ENCODE assay signal across 8 mouse cellular contexts in the genomic region with DNA sequence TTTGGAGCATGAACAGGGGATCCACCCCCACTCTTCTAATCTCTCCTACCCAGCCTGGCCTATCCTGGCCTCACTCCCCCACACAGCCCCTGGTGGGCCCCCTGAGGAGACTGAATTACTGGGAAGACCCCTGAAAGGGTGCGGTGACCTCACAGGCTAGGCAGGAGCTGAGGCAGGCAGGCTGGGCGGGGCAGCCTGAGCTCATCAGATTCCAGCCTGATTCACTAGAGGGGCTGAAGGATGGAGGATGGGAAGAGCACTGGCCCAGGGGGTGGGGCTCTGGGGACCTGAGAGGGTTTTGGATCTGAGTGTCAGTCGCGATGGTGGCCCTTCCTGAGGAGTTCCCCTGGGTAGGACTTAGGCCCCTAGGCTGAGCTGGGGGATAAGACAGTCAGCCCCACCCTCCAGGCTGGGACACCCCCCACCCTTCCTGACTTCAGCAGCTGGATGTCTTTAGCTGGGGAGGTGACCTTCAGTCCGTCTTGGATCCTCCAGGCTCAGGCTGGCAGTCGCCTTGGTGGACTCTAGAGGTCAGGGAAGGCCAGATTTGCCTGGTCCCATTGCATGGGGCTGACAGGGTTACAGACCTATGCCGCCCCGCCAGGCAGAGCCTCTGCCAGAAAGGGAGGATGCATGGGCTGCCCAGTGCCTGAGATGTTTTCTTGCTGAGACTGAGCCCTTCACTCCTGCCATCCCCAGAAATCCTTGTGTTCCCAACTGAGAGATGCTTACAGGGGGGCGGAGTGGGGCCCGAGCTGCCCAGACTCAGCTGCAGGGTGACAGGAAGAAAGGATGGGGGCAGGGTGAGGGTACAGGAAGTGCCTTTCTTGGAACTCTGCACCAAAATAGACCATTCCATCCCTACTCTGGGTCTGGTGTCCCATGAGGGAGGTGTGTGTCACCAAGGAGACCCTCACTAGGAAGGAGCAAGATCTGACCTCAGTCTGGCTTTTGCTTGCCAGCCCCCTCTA. TPM values are rescaled to one million over a fixed set of nuclear protein-coding genes. Genes with fewer than 3 reads are reported as not detected.
DNase-seq lines count a peak whose midpoint lies in the region; ATAC-seq and TF ChIP-seq lines count a peak whose summit lies in the region.

No protein-coding gene starts in this region.

- H3K27ac ChIP-seq in left cerebral cortex, adult 2 months = peak overlapping the region; percentile 8
- H3K27ac ChIP-seq in embryonic facial prominence, embryonic 12.5 days = peak overlapping the region; percentile 59
- H3K27ac ChIP-seq in intestine, embryonic 15.5 days = peak overlapping the region; percentile 71
- no peak overlapping the region for H3K27ac ChIP-seq in midbrain, embryonic 15.5 days

- peak; percentile 45; the same call in 1 of the 2 replicates for ATAC-seq in embryonic facial prominence, embryonic 12.5 days (ENCODE audit: insufficient number of reproducible peaks, insufficient read depth, low FRiP score, low TSS enrichment)
- peak; percentile 51 for ATAC-seq in intestine, embryonic 15.5 days
- ATAC-seq in midbrain, embryonic 15.5 days (replicated peaks) = 0 out of 2 replicates have a peak, but pooled peaks have one; percentile 18

- no peak for TF ChIP-seq CTCF in left cerebral cortex, adult 2 months (IDR thresholded peaks at IDR 0.05)

- no peak for DNase-seq in left cerebral cortex, adult 2 months (ENCODE audit: extremely low spot score in 1 of 2, low spot score in 2 of 2)
- no peak for DNase-seq in left cerebral cortex, adult 11 months (ENCODE audit: low spot score)
- no peak for DNase-seq in layer of hippocampus, postnatal 25 days (ENCODE audit: extremely low spot score in 1 of 2, low spot score in 1 of 2)
- no peak for DNase-seq in natural killer cell, adult 2 months (ENCODE audit: low spot score in 2 of 2)
- DNase-seq in adrenal gland, adult (ENCODE audit: inconsistent age in 2 of 2, low spot score in 1 of 2) = no peak

- peak overlapping the region; percentile 25; the same call in 1 of the 2 replicates for H3K9ac ChIP-seq in embryonic facial prominence, embryonic 12.5 days
- H3K9ac ChIP-seq in intestine, embryonic 15.5 days = 0 out of 2 replicates have a peak overlapping the region, but pooled peaks have one; percentile 3
- no peak overlapping the region for H3K9ac ChIP-seq in midbrain, embryonic 15.5 days

- H3K9me3 ChIP-seq in embryonic facial prominence, embryonic 12.5 days = no peaks in the 10 kb centered on the region
- H3K9me3 ChIP-seq in intestine, embryonic 15.5 days = no peaks in the 10 kb centered on the region
- no peaks in the 10 kb centered on the region for H3K9me3 ChIP-seq in midbrain, embryonic 15.5 days

- 12% methylated on average over 10 of the region's 10 CpGs for WGBS in embryonic facial prominence, embryonic 12.5 days
- WGBS in intestine, embryonic 15.5 days = 14% methylated on average over 10 of the region's 10 CpGs
- 16% methylated on average over 10 of the region's 10 CpGs for WGBS in midbrain, embryonic 15.5 days

- H3K4me1 ChIP-seq in embryonic facial prominence, embryonic 12.5 days = peaks cover 46% of the 10 kb centered on the region
- peaks cover 38% of the 10 kb centered on the region for H3K4me1 ChIP-seq in intestine, embryonic 15.5 days (replicated peaks)
- peaks cover 11% of the 10 kb centered on the region; the same call in 1 of the 2 replicates for H3K4me1 ChIP-seq in midbrain, embryonic 15.5 days

- peak overlapping the region; percentile 10; the same call in 1 of the 2 replicates for H3K4me2 ChIP-seq in embryonic facial prominence, embryonic 12.5 days (replicated peaks)
- H3K4me2 ChIP-seq in intestine, embryonic 15.5 days (replicated peaks) = peak overlapping the region; percentile 22
- H3K4me2 ChIP-seq in midbrain, embryonic 15.5 days = no peak overlapping the region

- H3K36me3 ChIP-seq in embryonic facial prominence, embryonic 12.5 days = no peaks in the 10 kb centered on the region
- H3K36me3 ChIP-seq in intestine, embryonic 15.5 days = no peaks in the 10 kb centered on the region
- no peaks in the 10 kb centered on the region for H3K36me3 ChIP-seq in midbrain, embryonic 15.5 days (replicated peaks)

- no peak overlapping the region for H3K4me3 ChIP-seq in left cerebral cortex, adult 2 months
- H3K4me3 ChIP-seq in embryonic facial prominence, embryonic 12.5 days = no peak overlapping the region
- H3K4me3 ChIP-seq in intestine, embryonic 15.5 days (replicated peaks) = no peak overlapping the region
- H3K4me3 ChIP-seq in midbrain, embryonic 15.5 days = no peak overlapping the region

- intact Hi-C loops in left cerebral cortex, adult 2 months (cut with DNase I) = no loop called here

- 0 out of 2 replicates have a peak, but pooled peaks cover 3% of the 10 kb centered on the region for H3K27me3 ChIP-seq in embryonic facial prominence, embryonic 12.5 days
- 0 out of 2 replicates have a peak, but pooled peaks cover 5% of the 10 kb centered on the region for H3K27me3 ChIP-seq in intestine, embryonic 15.5 days (replicated peaks)
- H3K27me3 ChIP-seq in midbrain, embryonic 15.5 days (replicated peaks) = 0 out of 2 replicates have a peak, but pooled peaks cover 5% of the 10 kb centered on the region

RNA-seq across cellular contexts. Expression of gene Cd248, which starts 8.8 kb away (rescaled TPM):
- total RNA-seq in left cerebral cortex, adult 2 months (2021) = 1 to 10 TPM; 4.3 to 5.4 TPM
- polyA plus RNA-seq in embryonic facial prominence, embryonic 12.5 days (2016; fragmentation: Nextera tagmentation; extraction: Ambion mirVana) = 54.4 and 64.3 TPM in 2 replicates
- polyA plus RNA-seq in intestine, embryonic 15.5 days (2015; fragmentation: Nextera tagmentation; extraction: Ambion mirVana) = 47.7 and 48.0 TPM in 2 replicates
- polyA plus RNA-seq in midbrain, embryonic 15.5 days (2015; fragmentation: Nextera tagmentation; extraction: Ambion mirVana) = 19.7 and 24.2 TPM in 2 replicates
- total RNA-seq in layer of hippocampus, postnatal 25 days (2021) = 1 to 10 TPM; 4.3 to 5.1 TPM

RNA-seq across cellular contexts. Expression of gene Rin1, which starts 8.8 kb away (rescaled TPM):
- total RNA-seq in left cerebral cortex, adult 2 months (2021) = 10 to 100 TPM; 94.6 to 95.9 TPM
- polyA plus RNA-seq in embryonic facial prominence, embryonic 12.5 days (2016; fragmentation: Nextera tagmentation; extraction: Ambion mirVana) = 1.8 and 2.4 TPM in 2 replicates
- polyA plus RNA-seq in intestine, embryonic 15.5 days (2015; fragmentation: Nextera tagmentation; extraction: Ambion mirVana) = 2.7 and 3.9 TPM in 2 replicates
- polyA plus RNA-seq in midbrain, embryonic 15.5 days (2015; fragmentation: Nextera tagmentation; extraction: Ambion mirVana) = 0.91 and 1.6 TPM in 2 replicates
- total RNA-seq in layer of hippocampus, postnatal 25 days (2021) = 100 to 1,000 TPM; 109 to 114 TPM

RNA-seq across cellular contexts. Expression of gene Brms1, which starts 17.9 kb away (rescaled TPM):
- 10 to 100 TPM; 26.9 to 28.8 TPM for total RNA-seq in left cerebral cortex, adult 2 months (2021)
- polyA plus RNA-seq in embryonic facial prominence, embryonic 12.5 days (2016; fragmentation: Nextera tagmentation; extraction: Ambion mirVana) = 38.4 and 45.4 TPM in 2 replicates
- polyA plus RNA-seq in intestine, embryonic 15.5 days (2015; fragmentation: Nextera tagmentation; extraction: Ambion mirVana) = 37.5 and 44.7 TPM in 2 replicates
- 40.0 and 44.4 TPM in 2 replicates for polyA plus RNA-seq in midbrain, embryonic 15.5 days (2015; fragmentation: Nextera tagmentation; extraction: Ambion mirVana)
- total RNA-seq in layer of hippocampus, postnatal 25 days (2021) = 10 to 100 TPM; 19.2 to 21.4 TPM

RNA-seq across cellular contexts. Expression of gene AC124502.3, which starts 20.4 kb away (rescaled TPM):
- 1 to 10 TPM; 4.9 to 5.8 TPM for total RNA-seq in left cerebral cortex, adult 2 months (2021)
- polyA plus RNA-seq in embryonic facial prominence, embryonic 12.5 days (2016; fragmentation: Nextera tagmentation; extraction: Ambion mirVana) = 3.5 and 4.7 TPM in 2 replicates
- polyA plus RNA-seq in intestine, embryonic 15.5 days (2015; fragmentation: Nextera tagmentation; extraction: Ambion mirVana) = 2.4 and 2.8 TPM in 2 replicates
- polyA plus RNA-seq in midbrain, embryonic 15.5 days (2015; fragmentation: Nextera tagmentation; extraction: Ambion mirVana) = 3.6 and 4.2 TPM in 2 replicates
- 1 to 10 TPM; 5.0 to 5.3 TPM for total RNA-seq in layer of hippocampus, postnatal 25 days (2021)

RNA-seq across cellular contexts. Expression of gene B4gat1, which starts 20.5 kb away (rescaled TPM):
- 100 to 1,000 TPM; 109 to 131 TPM for total RNA-seq in left cerebral cortex, adult 2 months (2021)
- polyA plus RNA-seq in embryonic facial prominence, embryonic 12.5 days (2016; fragmentation: Nextera tagmentation; extraction: Ambion mirVana) = 46.4 and 48.1 TPM in 2 replicates
- 36.1 and 36.2 TPM in 2 replicates for polyA plus RNA-seq in intestine, embryonic 15.5 days (2015; fragmentation: Nextera tagmentation; extraction: Ambion mirVana)
- polyA plus RNA-seq in midbrain, embryonic 15.5 days (2015; fragmentation: Nextera tagmentation; extraction: Ambion mirVana) = 78.8 and 80.6 TPM in 2 replicates
- 100 to 1,000 TPM; 131 to 132 TPM for total RNA-seq in layer of hippocampus, postnatal 25 days (2021)
